Mouse (Mus musculus) heart, embryonic 16.5 days (tissue): ENCODE results near the gene Serinc2. TPM values are rescaled to one million over a fixed set of nuclear protein-coding genes. Genes with fewer than 3 reads are reported as not detected.

Experiments
- polyA plus RNA-seq: library from polyadenylated mRNA; unstranded; fragments of >200 nt; fragmentation: Nextera tagmentation; extraction: Ambion mirVana; gene quantifications from 2 replicates; pipeline ENCODE4 v1.2.1, GENCODE M21; 2015

Serinc2 gene
- polyA plus RNA-seq, 1 experiment from 2014 or later: 5.4 TPM

Other genes starting within 250 kb of the Serinc2 start
- 26.6 and 37.7 TPM in 2 replicates for gene Col16a1, start 231.4 kb downstream of the Serinc2 start, polyA plus RNA-seq
- 61.9 and 62.9 TPM in 2 replicates for gene Pef1, start 176.6 kb downstream of the Serinc2 start, polyA plus RNA-seq
- 0.19 TPM in 1 of 2 replicates, not detected in the other for gene Hcrtr1, start 139.8 kb downstream of the Serinc2 start, polyA plus RNA-seq
- 61.2 and 70.6 TPM in 2 replicates for gene Tinagl1, start 104.1 kb downstream of the Serinc2 start, polyA plus RNA-seq
- gene Gm853, start 56.8 kb downstream of the Serinc2 start, polyA plus RNA-seq: not detected in 2 replicates
- 1,916 and 1,999 TPM in 2 replicates for gene Fabp3, start 29.4 kb upstream of the Serinc2 start, polyA plus RNA-seq
- gene Gm10570, start 29.5 kb upstream of the Serinc2 start, polyA plus RNA-seq: 1.1 and 1.4 TPM in 2 replicates
- gene Zcchc17, start 80.7 kb upstream of the Serinc2 start, polyA plus RNA-seq: 44.1 and 48.7 TPM in 2 replicates
- gene Snrnp40, start 80.9 kb upstream of the Serinc2 start, polyA plus RNA-seq: 71.4 and 73.1 TPM in 2 replicates